Mouse (Mus musculus) stomach, embryonic 15.5 days (tissue): ENCODE results near the gene Flvcr1. TPM values are rescaled to one million over a fixed set of nuclear protein-coding genes. Genes with fewer than 3 reads are reported as not detected.

Experiments
- ATAC-seq: fragments of 200-750 bp; cut with Nextera tagmentation; 2 replicates; pipeline ENCODE4 v1.8.0; 2017; ENCODE audit warnings: low read depth, moderate number of reproducible peaks, moderate TSS enrichment; ENCODE audit not compliant: insufficient read depth, low FRiP score
- H3K27ac ChIP-seq: fragments of 300-500 bp; sonication (generic); 2 replicates; pipeline ENCODE4 v1.5.1; 2015; ENCODE audit warnings: mild to moderate bottlenecking, inconsistent platforms
- H3K27me3 ChIP-seq: fragments of 300-500 bp; sonication (generic); replicated peaks from 2 replicates; pipeline ENCODE4 v1.6.1; 2015; ENCODE audit warnings: inconsistent platforms
- H3K36me3 ChIP-seq: fragments of 300-500 bp; sonication (generic); 2 replicates; pipeline ENCODE4 v1.6.1; 2015; ENCODE audit warnings: inconsistent platforms
- H3K4me1 ChIP-seq: fragments of 300-500 bp; sonication (generic); 2 replicates; pipeline ENCODE4 v1.6.1; 2015; ENCODE audit warnings: inconsistent platforms
- H3K4me2 ChIP-seq: fragments of 300-500 bp; sonication (generic); 2 replicates; pipeline ENCODE4 v1.6.1; 2015; ENCODE audit warnings: mild to moderate bottlenecking, inconsistent platforms
- H3K4me3 ChIP-seq: fragments of 300-500 bp; sonication (generic); replicated peaks from 2 replicates; pipeline ENCODE4 v1.5.1; 2015; ENCODE audit warnings: inconsistent platforms
- H3K9ac ChIP-seq: fragments of 300-500 bp; sonication (generic); 2 replicates; pipeline ENCODE4 v1.6.1; 2015; ENCODE audit warnings: inconsistent platforms
- H3K9me3 ChIP-seq: fragments of 300-500 bp; sonication (generic); 2 replicates; pipeline ENCODE4 v1.6.1; 2016; ENCODE audit warnings: inconsistent platforms
- WGBS: fragments of 180-500 bp; shearing (Covaris S2); methylation state at CpG from one replicate; pipeline ENCODE4 v1.1.7; 2015; 5-methylcytosine and 5-hydroxymethylcytosine counted together
- polyA plus RNA-seq: library from polyadenylated mRNA; unstranded; fragments of >200 nt; fragmentation: Nextera tagmentation; extraction: Ambion mirVana; gene quantifications from 2 replicates; pipeline ENCODE4 v1.2.1, GENCODE M21; 2015

The Flvcr1 gene
- polyA plus RNA-seq, 1 experiment from 2014 or later = 6.4 TPM

- H3K27me3 ChIP-seq = no peaks in the 10 kb centered on the region
- peaks cover 11% of the 10 kb centered on the region; the same call in 1 of the 2 replicates for H3K36me3 ChIP-seq
- H3K9me3 ChIP-seq = no peaks in the 10 kb centered on the region
- peak within 1 kb of the TSS; percentile 90 for H3K4me2 ChIP-seq
- peak; percentile 90 for ATAC-seq
- H3K9ac ChIP-seq = peak within 1 kb of the TSS; percentile 81
- peak within 1 kb of the TSS; percentile 81 for H3K4me3 ChIP-seq
- H3K27ac ChIP-seq = no peak within 1 kb of the TSS
- H3K4me1 ChIP-seq = peaks cover 11% of the 10 kb centered on the region; the same call in 1 of the 2 replicates
- under 1% methylated on average over 56 of the region's 56 CpGs for WGBS
Observed at GRCm38 (mm10) chr1:191062781-191063485, 37.0 kb upstream of the Flvcr1 start, which contains the start of the genes Tatdn3 and Nsl1. Gene Tatdn3, minus strand, starts transcription at chr1:191062932. Gene Nsl1, plus strand, starts transcription at chr1:191063012.

GRCm38 (mm10) chr1:191062241-191062780, 36.4 kb upstream of the Flvcr1 start:
- Histone ChIP-seq H3K4me1 (peaks cover 11% of the 10 kb centered on the region; the same call in 1 of the 2 replicates), H3K4me3 (peak overlapping the region; percentile 81), H3K9me3 (no peaks in the 10 kb centered on the region), H3K27ac (no peak overlapping the region), H3K9ac (peak overlapping the region; percentile 37), H3K27me3 (no peaks in the 10 kb centered on the region), H3K4me2 (peak overlapping the region; percentile 83), H3K36me3 (peaks cover 11% of the 10 kb centered on the region; the same call in 1 of the 2 replicates)
- WGBS = 5% methylated on average over 15 of the region's 15 CpGs
- peak; percentile 33; the same call in 1 of the 2 replicates for ATAC-seq

DNA sequence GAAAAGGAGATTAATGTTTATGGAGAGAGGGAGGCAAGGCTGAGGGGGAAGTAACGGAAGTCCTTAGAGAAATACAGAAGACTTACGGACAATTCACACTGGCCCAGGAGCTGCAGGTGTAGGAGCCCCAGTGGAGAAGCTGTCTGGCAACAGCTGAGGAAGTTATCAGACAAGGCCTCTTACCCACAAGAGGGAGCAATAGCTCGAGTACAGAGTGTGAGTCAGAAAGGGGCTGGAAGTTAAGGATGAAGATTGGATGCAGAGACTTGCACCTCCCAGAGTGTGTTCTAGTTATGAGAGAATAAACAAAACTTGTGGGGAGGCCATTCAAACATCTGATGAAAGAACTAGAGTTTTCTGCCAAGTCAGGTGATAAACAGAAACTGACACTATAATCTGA, 31.5 kb upstream of the Flvcr1 start:
- Histone ChIP-seq H3K9me3 (no peaks in the 10 kb centered on the region), H3K9ac (no peak overlapping the region), H3K27me3 (no peaks in the 10 kb centered on the region), H3K36me3 (no peaks in the 10 kb centered on the region), H3K4me2 (no peak overlapping the region), H3K27ac (no peak overlapping the region), H3K4me1 (no peaks in the 10 kb centered on the region), H3K4me3 (no peak overlapping the region)
- ATAC-seq = no peak
- 65% methylated on average over 3 of the region's 3 CpGs for WGBS

GRCm38 (mm10) chr1:191055533-191055873, 29.5 kb upstream of the Flvcr1 start:
- Histone ChIP-seq H3K4me3 (no peak overlapping the region), H3K4me2 (no peak overlapping the region), H3K9me3 (no peaks in the 10 kb centered on the region), H3K9ac (no peak overlapping the region), H3K4me1 (no peaks in the 10 kb centered on the region), H3K27ac (no peak overlapping the region), H3K27me3 (no peaks in the 10 kb centered on the region), H3K36me3 (no peaks in the 10 kb centered on the region)
- no peak for ATAC-seq
- WGBS = 58% methylated on average over 2 of the region's 2 CpGs

DNA sequence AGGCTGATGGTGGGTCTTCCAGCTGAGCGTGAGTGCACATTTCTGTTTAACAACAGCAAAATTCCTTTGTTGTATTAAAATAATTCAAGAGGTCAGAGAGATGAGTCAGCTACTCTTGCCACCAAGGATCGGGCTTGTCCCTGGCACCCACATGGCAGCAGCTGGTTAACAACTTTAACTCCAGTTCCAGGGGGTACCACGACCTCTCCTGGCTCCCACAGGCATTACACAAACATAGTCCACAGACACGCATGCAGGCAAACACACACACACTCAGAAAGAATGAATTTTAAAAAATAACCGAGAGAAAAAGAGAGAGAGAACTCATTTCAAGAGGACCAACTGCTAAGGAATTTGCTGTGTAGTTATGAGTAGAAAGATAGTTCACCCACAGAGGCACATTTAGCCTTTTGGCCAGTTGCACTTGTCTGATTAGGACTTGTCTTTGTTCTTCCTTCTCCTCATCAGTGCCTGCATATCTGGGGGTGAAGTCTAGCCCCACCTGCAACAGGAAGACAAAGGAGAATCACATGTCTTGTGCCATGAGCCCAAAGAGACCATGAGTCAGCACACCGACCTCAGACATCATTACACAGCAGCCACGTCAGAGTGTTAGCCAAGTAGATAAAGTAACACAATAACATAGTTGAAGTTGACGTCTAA, 29.0 kb upstream of the Flvcr1 start:
- Histone ChIP-seq H3K9ac (no peak overlapping the region), H3K36me3 (no peaks in the 10 kb centered on the region), H3K27ac (no peak overlapping the region), H3K27me3 (no peaks in the 10 kb centered on the region), H3K4me1 (no peaks in the 10 kb centered on the region), H3K9me3 (no peaks in the 10 kb centered on the region), H3K4me3 (no peak overlapping the region), H3K4me2 (no peak overlapping the region)
- ATAC-seq = no peak
- 67% methylated on average over 8 of the region's 8 CpGs for WGBS

DNA sequence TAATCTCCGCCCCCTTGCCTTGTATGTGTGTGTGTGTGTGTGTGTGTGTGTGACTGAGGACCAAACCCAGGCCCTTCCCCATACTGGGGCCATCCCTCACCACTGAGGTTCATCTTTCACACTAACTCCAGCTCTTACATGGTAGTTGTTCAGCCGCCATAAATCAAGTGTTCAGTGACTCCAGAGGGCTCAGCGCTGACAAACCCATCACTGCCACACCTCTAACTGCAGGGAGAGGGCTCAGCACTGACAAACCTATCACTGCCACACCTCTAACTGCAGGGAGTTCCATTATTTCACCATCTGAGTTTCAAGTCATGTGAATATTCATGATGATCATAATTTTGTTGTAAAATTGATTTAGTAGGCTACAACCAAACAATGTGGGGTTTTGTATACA, 27.6 kb upstream of the Flvcr1 start:
- H3K27me3 ChIP-seq = no peaks in the 10 kb centered on the region
- no peak overlapping the region for H3K4me2 ChIP-seq
- ATAC-seq = no peak
- H3K9me3 ChIP-seq = no peaks in the 10 kb centered on the region
- no peak overlapping the region for H3K4me3 ChIP-seq
- H3K36me3 ChIP-seq = no peaks in the 10 kb centered on the region
- no peaks in the 10 kb centered on the region for H3K4me1 ChIP-seq
- no peak overlapping the region for H3K27ac ChIP-seq
- no peak overlapping the region for H3K9ac ChIP-seq
- 81% methylated on average over 3 of the region's 3 CpGs for WGBS

DNA sequence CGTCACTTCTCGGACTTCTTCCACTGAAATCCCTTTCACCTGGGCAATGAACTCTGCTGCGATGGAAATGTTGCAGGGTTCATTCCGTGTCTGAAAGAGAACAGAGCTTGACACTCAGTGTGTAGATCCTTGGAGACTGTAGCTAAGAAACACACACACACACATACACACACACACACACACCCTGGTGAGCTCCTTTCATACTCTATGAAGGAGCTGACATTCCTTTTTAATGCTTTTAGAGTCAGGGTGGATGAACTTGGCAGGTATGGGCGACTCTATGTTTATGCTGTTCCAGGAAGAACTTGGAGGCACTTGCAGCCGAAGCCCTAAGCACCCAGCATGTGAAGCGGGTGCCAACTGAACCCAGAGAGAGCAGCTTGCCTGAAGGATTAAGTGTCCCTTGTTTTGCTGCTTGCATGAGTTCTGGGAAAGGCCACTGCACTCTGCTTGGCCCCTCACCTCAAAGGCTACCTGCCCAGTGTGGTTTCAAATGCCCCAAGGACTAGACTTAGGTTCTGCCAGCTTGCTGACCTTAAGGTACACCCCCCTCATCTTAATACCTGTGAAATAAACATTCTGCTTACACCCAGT, 20.4 kb upstream of the Flvcr1 start:
- Histone ChIP-seq H3K9ac (no peak overlapping the region), H3K27ac (no peak overlapping the region), H3K27me3 (no peaks in the 10 kb centered on the region), H3K4me2 (no peak overlapping the region), H3K9me3 (no peaks in the 10 kb centered on the region), H3K4me1 (no peaks in the 10 kb centered on the region), H3K36me3 (no peaks in the 10 kb centered on the region), H3K4me3 (no peak overlapping the region)
- no peak for ATAC-seq
- WGBS = 67% methylated on average over 7 of the region's 7 CpGs

GRCm38 (mm10) chr1:191045264-191045663, 19.3 kb upstream of the Flvcr1 start:
- Histone ChIP-seq H3K9ac (no peak overlapping the region), H3K4me2 (no peak overlapping the region), H3K36me3 (no peaks in the 10 kb centered on the region), H3K27me3 (no peaks in the 10 kb centered on the region), H3K9me3 (no peaks in the 10 kb centered on the region), H3K4me1 (no peaks in the 10 kb centered on the region), H3K4me3 (no peak overlapping the region), H3K27ac (no peak overlapping the region)
- 89% methylated on average over 2 of the region's 2 CpGs for WGBS
- no peak for ATAC-seq

GRCm38 (mm10) chr1:191042688-191043087, 16.7 kb upstream of the Flvcr1 start:
- 52% methylated on average over 3 of the region's 3 CpGs for WGBS
- no peaks in the 10 kb centered on the region for H3K27me3 ChIP-seq
- no peak for ATAC-seq
- no peak overlapping the region for H3K27ac ChIP-seq
- H3K4me3 ChIP-seq = no peak overlapping the region
- no peaks in the 10 kb centered on the region for H3K4me1 ChIP-seq
- H3K9me3 ChIP-seq = no peaks in the 10 kb centered on the region
- no peak overlapping the region for H3K4me2 ChIP-seq
- H3K9ac ChIP-seq = no peak overlapping the region
- H3K36me3 ChIP-seq = no peaks in the 10 kb centered on the region

- Histone ChIP-seq H3K4me3 (no peak overlapping the region), H3K27me3 (no peaks in the 10 kb centered on the region), H3K4me2 (no peak overlapping the region), H3K4me1 (no peaks in the 10 kb centered on the region), H3K9me3 (no peaks in the 10 kb centered on the region), H3K27ac (no peak overlapping the region), H3K36me3 (no peaks in the 10 kb centered on the region), H3K9ac (no peak overlapping the region)
- ATAC-seq = no peak
- 79% methylated on average over 5 of the region's 5 CpGs for WGBS
Observed at GRCm38 (mm10) chr1:191042106-191042505, 16.1 kb upstream of the Flvcr1 start.

GRCm38 (mm10) chr1:191041352-191041751, 15.4 kb upstream of the Flvcr1 start:
- Histone ChIP-seq H3K27me3 (no peaks in the 10 kb centered on the region), H3K36me3 (no peaks in the 10 kb centered on the region), H3K4me2 (no peak overlapping the region), H3K9ac (no peak overlapping the region), H3K27ac (no peak overlapping the region), H3K4me3 (no peak overlapping the region), H3K4me1 (no peaks in the 10 kb centered on the region), H3K9me3 (no peaks in the 10 kb centered on the region)
- ATAC-seq = no peak

DNA sequence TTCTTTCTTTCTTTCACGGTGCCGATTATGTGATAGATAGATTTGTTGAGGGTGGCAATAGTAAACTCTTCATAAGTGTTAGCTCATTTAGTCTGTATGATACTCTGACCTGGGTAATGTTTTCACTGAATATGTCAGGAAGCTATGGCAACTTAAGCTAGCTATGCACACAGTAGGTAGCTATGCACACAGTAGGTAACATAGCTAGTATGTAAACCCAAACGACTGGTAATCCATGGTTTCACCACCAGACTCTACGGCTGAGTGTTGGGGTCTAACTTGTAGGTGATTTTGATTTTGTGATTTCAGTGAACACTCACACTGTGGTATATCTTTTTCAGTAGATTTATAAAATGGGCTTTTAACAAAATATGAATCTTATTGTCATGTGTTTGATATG, 12.0 kb upstream of the Flvcr1 start:
- WGBS = 92% methylated on average over 4 of the region's 4 CpGs
- no peak overlapping the region for H3K9ac ChIP-seq
- no peak overlapping the region for H3K27ac ChIP-seq
- no peaks in the 10 kb centered on the region for H3K4me1 ChIP-seq
- H3K9me3 ChIP-seq = no peaks in the 10 kb centered on the region
- H3K36me3 ChIP-seq = no peaks in the 10 kb centered on the region
- no peak overlapping the region for H3K4me2 ChIP-seq
- H3K4me3 ChIP-seq = no peak overlapping the region
- H3K27me3 ChIP-seq = no peaks in the 10 kb centered on the region
- ATAC-seq = no peak
